Mouse (Mus musculus) heart, postnatal 4 days (tissue): ENCODE results near the gene Mrps16. TPM values are rescaled to one million over a fixed set of nuclear protein-coding genes. Genes with fewer than 3 reads are reported as not detected.
A peak's percentile ranks its signal among the peaks of the same experiment; 100 is the strongest.

Experiments used
- DNase-seq: peaks from one replicate; pipeline ENCODE4 v3.0.0; 2021
- total RNA-seq, 2 experiments: library from RNA; stranded (reverse); gene quantifications; 2 replicates each; pipeline ENCODE4 v1.2.3; 2021

Gene Mrps16
- 10 to 100 TPM; 68.8 to 70.0 TPM for total RNA-seq

DNA sequence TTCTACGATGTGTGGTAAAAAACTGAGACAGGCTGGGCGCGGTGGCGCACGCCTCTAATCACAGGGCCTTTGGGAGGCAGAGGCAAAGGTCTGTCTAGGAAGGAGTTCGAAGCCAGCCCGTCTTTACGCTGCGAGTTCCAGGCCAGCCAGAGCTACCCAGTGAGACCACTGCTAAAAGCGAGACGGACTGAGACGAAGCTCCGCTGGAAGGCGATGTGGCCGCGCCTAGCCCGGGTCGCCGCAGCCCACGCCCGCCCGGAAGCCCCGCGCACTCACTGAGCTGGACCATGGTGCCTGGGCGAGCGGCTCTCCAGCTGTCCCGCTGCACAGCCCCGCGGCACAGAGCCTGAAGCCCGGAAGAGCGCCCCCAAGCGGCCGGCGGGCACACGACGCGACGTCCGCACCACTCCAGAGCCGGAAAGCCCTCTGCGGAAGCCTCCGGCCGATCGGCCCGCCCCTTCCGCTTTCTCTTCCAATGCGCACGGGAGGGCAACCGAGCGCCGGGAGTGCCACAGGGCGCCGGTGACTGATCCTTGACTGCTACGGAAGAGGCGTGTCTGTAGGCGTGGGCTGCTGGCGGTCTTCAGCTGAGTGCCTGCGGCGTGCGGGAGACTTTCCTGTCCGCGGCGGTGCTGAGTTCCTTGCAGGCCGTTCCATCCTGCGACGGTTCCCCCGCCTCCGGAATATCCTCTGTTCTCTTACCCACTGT lies at the start of gene Mrps16:
Gene Mrps16, minus strand, starts transcription at position 430 of the 709 bp plus-strand sequence.
- peak; percentile 95 for DNase-seq

DNA sequence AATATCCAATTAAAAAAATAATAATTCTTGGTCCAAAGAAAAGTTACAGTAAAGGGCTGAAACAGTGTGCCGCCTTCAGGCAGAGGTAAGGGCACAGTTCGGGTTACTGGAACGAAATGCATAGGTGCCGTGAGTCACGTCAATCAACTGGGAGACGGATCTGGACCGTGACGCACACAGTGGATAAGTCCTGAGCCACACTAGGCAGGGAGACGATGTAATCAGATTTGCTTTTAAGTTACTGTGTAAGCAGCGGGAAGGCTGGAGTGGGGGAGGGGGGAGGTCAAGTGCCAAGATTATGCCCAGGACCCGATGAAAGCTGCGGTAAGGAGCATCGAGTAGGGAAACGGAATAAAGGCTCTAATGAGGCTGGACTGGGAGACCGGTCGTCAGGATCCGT lies 48.8 kb upstream of the Mrps16 start:
- no peak for DNase-seq

DNA sequence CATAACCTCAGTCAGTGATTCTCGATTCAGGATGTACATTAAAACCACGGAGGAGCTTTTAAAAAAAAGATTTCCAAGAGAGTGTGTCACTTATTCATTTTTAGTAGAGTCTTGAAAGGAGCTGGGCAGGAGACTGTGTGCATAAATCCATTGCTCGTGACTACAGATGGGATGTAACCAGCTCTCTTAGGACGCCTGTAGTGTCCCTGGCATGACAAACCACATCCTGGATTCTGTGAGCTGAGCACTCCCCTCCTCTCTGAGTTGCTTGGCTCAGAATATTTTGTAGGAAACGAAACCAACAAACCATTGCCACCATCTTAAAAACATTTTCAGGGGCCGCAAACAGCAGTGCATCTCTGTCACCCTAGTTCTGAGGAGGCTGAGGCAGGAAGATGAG lies 43.5 kb upstream of the Mrps16 start:
- DNase-seq: no peak

DNA sequence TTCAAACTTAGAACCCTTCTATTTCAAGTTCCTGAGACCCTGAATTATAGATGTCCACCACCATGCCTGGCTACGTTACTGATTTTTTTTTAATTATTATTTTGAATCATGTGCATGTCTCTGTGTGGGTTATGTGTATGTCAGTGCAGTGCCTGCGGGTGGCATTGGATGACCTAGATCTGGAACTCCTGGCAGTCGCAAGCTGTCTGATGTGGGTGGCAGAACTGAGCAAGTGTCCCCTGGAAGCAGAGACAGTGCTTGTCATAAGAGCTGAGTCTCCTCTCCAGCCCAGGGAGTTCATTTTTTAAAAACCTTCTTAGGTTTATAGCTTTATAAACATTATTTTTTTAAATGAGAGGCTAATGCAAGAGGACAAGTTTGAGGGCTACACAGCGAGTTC lies 39.0 kb upstream of the Mrps16 start:
- DNase-seq: no peak

DNA sequence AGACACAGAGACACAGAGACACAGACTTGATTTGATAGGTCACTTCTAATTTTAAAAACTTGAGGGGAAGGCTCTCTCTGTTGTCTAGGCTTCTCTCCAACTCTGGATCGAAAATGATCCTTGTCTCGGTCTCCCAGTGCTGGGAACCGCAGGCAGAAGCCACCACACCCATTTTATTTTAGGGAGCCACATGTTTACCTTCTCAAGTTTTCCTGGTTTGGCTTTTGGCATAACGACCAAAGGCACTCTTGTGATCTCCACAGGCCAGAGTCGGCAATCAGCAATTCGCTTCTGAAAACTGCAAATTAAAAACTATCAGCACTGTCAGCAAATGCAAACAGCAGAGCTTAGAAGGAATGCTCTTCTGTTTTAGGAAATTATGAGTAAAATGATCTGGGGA lies 38.3 kb upstream of the Mrps16 start:
- DNase-seq: no peak

DNA sequence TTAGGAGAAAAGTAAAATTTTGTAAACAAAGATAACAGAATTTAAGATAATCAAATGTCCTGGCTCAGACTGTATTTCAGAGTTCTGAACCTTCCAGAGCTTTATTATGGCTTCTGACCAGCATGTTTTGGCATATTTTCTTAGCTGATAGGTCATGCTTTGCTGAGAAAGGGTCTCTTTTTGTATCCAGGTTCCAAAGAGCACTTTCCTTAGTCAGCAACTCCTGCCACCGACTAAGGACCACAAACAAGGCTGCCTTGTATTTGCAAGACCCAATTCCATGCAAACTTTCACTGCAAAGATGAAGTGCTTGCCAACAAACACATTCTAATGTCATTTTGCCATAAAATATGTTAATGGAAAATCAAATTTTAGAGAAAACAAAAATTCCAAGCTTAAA lies 36.4 kb upstream of the Mrps16 start:
- no peak for DNase-seq

DNA sequence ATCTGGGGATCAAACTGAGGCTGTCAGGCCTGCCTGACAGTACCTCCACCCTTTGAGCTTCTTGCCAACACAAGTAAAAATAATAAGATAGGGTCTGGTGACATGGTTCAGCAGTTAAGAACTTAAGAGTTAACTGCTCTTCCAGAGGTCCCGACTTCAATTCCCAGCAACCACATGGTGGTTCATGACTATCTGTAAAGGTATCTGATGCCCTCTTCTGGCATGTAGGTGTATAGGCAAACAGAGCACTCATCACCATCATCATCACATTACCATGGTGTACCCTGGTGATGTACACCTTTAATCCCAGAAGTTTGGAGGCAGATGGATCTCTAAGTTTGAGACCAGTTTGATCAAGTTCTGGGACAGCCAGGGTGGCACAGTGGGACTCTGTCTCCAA lies 35.2 kb upstream of the Mrps16 start:
- no peak for DNase-seq

DNA sequence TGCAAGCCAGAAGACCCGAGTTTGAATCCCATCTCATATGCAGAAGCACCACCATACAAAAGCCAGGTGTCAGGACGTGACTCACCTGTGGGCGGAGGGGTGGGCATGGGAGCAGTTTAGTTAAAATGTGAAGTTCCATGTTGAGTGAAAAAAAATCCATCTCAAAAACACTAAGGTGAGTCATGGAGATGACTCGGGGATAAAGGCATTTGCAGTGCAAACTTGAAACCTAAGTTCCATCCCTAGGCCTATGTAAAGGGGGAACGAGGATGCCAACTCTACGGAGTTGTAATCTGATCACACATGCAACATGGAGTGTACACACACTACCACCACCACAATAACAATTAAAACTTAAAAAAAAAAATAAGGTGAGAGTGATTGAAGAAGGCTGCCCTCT lies 29.6 kb upstream of the Mrps16 start:
- no peak for DNase-seq

DNA sequence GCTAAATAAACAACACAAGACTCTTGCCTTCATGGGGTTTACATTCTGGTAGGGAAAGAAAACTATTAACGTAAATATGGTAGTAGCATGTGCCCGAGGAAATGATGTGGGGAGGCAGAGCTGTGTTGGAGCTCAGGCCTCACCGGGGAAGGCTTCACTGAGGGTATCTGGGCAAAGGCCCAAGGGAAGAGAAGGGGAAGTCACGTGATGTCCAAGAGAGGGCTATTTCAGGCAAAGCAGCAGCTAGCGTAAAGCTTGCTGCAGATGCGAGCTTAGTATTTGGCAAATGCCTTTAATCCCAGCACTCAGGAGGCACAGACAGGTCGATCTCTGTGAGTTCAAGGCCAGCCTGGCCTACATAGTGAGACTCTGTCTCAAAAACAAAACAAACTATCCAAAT lies 28.8 kb upstream of the Mrps16 start:
- peak; percentile 33 for DNase-seq

DNA sequence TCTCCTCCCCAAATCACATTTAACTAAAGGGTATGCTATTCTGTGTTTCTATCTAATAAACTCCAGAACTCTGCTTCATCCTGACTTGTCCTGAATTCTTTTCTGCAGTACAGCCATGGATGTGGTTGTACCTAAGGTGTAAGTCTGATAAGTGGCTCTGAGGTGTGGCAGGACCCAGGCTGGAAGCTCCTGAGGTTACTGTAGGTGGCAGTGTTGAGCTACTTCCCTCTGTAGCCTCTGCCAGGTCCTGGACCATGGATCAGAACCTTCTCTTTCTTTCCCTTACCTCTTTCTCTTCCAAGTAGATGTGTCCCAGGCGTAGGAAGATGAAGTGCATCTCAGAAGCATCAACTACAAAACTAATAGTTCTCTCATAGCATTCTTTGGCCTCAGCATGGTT lies 6.6 kb upstream of the Mrps16 start:
- DNase-seq: peak; percentile 43

DNA sequence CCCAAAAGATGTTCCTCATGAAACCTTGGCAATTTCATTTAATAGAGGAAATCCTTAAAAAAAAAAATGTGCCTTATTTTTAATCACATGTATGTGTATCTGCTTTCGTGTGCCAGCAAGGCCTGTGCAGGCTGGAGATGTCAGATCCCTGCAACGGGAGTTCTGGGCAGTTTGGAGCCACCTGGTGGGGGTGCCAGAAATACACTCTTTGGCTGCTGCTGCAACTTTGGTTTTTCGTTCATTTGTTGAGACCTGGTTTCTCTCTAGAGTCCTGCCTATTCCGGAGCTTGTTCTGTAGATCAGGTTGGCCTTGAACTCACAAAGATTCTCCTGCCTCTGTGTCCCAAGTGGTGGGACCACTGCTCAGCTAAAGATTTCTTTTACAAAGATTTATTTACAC lies 5.4 kb upstream of the Mrps16 start:
- peak; percentile 49 for DNase-seq

DNA sequence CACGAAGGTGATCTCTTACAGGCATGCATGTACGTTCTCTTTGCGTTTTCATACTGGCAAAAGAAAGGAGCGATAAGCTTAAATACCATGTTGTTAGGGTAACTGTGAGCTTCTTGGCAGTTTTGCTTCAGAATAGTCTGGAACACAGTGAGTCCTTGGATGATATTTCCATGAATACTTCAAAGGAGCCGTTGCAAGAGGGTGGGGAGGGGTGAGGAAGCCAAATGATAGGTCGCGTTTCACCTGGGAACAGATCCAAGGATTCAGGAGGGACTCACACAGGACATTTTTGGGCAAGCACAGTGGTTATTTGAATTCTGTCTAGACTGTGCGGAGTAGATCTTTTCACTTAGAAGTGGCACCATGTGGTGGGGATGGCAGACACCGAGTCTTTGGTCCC lies 3.8 kb upstream of the Mrps16 start:
- DNase-seq: no peak

DNA sequence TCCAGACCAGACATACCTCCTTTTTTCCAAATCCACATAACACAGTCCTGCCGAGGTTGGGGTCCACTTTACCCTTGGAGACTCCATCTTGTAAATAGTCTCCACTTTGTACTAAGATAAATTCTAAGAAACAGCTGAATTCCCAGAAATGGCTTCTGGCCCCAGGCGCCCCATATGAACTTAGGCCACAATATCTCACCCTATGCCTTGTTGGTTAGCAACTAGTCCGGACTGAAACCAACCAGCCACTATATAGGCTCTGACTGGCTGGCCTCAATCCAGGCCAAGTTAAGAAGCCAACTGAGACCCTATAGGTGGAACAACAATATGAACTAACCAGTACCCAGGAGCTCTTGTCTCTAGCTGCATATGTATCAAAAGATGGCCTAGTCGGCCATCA lies 1.1 kb downstream of the Mrps16 start:
- no peak for DNase-seq

DNA sequence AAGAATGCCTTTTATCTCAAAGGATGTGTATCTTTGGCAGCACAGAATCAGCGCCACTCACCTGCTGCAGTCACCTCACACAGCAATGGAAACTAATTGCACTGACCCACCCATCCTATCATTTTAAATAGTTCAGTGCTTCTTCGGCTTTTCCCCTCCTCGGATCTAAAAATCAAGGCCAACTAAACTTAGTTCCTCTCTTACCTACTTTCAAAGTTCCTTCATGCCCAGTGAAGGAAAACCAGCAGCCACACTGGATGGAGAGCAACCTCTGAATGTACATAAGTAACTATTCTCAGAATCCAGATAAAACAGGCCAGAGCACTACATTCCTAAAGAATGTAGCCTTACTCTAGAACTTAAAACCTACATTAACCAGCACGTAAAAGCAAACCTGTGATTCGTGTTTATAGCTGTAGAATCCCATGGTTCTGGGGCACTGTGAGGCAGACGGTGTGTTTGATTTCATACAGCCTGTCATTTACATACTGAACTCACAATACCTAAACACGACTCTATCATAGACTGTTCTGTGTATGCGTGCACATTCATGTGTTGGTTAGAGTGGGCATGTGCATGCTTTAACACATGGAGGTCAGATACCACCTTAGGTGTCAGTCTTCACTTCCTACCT lies 3.9 kb downstream of the Mrps16 start:
- DNase-seq: no peak

DNA sequence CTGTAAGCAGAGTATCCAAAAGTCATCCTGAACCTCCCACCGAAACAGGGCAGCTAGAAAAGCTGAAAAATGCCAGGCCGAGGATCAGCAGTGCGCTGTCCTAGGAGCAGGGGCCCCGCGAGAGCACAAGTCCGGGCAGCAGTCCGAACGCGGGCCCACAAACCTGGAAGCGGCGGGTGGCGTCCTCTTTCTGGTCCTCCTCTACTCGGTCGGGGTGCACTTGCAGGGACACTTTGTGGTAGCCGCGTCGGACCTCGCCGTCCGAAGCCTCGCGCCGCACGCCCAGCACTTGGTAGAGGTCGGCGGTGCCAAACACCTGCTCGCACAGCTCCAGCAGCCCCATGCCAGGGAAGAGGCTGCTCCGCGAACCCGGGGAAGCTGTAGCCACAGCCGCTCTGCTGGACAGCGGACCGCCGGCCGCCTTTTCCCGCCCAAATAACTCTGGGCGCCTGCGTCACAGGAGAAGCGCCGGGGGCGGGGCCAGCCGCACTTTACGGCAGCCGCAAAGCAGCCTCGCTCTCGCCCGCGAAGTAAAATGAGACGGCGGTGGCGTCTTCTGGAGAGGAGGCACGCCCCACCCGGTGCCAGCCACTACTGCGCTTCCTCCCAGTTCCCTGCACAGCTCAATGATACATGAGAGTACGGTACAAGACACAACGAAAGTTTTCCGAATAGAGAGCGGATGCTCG lies 4.8 kb downstream of the Mrps16 start, which contains the start of gene Dnajc9:
Gene Dnajc9, minus strand, starts transcription at position 470 of the 689 bp plus-strand sequence.
- DNase-seq: peak; percentile 97

DNA sequence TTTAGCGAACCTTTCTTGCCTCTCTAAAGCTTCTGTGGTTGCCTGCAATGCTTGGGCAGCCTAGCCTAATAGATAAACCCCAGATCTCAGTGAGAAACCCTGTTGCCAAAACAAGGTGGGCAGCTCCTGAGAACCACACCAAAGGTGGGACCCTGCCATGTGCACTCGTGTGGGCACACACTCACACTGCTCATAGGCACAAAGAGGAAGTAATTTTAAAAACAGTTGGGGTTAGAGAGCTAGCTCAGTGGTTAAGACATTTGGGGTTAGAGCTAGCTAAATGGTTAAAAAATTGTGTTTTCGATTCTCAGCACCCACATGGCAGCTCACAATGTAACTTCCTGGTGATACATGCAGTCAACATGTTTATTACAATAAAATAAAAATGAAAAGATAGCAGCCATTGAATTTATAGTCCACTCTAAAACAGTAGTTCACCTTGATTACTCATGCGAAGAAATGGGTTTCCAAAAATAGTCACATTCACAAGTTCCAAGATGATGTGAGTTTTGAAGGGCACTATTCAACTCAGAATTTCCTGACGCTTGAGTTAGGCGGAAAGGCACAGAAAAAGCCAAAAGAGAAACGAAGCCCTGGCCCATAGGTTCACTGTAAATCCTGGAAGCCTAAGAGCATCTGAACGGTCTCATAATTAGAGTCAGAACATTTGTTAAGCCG lies 13.5 kb downstream of the Mrps16 start:
- DNase-seq: no peak

DNA sequence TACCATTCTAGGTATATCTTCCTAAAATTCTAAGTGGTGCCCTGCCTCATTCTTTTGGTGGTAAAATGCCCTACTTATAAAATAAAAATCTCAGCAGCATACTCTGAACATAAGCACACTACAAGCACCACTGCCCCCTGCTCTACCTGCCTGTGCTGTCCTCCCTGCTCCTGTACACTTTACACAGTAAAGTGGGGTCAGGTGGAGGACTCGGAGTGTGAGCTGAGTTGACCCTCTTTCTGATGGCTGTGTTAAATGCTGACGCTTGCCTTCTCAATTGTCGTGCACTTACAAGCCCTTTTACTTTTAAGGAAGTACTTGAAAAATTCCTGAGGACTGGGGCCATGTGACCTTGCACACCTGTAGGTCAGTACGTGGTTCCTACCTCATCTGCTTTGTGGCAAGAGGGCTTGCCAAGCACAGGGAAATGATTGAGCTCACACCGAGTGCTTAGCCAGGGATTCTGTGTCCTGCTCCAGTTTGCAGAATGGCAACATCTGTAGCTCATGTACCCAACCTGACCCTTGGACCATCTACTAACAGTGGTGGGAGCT lies 14.3 kb downstream of the Mrps16 start:
- DNase-seq: no peak

DNA sequence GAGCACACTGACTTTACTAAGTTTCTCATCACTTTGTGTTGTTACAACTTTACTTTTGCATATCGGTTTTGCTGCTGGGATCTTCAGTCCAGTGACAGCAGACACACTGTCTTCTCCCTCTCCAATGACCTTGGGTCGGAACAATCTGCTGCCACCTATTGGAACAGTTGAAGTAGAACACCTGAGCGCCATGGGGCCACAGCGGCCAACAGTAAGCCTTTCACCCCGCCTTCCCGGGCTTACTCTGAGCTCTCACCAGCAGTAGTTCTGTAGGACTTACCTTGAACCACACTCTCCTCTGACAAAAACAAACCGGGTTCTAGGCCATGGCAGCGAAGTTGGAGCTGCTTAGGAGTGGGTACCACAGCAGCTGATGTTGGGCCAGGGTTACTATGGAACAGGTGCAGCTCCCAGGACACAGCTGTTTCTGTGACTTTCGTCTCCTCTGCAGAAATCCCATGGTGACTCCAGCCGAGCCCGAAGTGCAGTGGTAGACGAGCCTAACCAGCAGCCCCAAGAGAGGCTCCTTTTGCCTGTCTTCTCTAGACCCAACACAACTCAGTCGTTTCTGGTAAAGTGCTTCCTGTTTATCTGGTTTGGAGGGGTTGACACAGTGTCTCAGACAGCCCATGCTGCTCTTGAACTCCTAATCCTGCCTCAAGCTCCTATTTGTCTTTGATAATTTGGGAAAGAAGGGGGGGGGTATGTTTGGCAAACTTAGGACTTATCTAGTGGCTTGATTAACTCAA lies 14.9 kb downstream of the Mrps16 start:
- DNase-seq: peak; percentile 69

DNA sequence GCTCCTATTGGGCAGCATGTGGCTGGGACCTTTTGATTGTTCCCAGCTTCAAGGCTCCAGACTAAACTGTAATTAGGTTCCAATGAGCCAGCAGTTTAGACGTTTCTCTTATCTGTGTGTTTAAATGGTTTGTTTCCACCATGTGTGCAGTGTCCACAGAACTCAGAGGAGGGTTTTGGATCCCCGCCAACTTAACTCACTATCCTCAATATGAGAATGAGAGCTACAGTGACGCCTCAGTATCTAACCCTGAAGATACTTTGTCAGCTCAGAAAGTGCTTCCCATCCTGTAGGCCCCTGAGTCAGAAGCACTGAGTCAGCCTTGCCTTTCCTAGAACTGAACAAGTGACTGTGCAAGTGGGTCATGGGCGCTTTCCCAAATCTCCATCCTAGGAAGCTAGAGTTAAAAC lies 16.3 kb downstream of the Mrps16 start:
- peak; percentile 31 for DNase-seq

DNA sequence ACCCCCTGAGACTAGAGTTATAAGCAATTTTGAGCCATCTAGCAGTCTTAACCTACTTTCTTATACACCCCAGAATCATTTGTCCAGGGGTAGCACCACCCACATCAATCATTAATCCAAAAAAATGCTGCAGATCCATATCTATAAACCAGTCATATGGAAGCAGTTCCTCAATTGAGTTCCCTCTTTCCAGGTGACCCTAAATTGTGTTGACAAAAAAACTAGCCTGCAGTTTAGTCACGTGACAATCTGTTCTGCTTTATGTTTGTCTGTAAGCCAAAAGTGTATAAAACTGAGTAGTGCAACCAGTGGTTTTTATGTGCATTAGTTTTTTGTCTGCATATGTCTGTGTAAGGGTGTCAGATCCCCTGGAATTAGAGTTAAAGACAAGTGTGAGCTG lies 21.6 kb downstream of the Mrps16 start:
- no peak for DNase-seq

DNA sequence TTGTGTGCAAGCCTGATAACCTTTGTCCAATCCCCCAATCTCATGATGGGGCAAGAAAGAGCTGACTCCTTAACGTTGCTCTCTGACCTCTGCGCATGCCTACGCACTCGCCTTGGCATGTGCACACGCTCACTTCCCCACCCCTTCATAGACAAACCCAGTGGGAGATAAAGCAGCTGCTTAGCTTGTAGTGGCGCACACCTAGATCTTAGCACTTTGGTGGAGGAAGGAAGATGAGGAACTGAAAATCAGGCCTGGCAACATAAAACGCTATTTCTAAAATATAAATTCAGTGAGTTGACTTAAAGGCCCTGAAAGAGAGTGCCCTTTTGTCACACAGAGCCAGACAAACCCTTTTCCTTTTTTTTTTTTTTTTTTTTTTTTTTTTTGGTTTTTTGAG lies 22.6 kb downstream of the Mrps16 start:
- no peak for DNase-seq

DNA sequence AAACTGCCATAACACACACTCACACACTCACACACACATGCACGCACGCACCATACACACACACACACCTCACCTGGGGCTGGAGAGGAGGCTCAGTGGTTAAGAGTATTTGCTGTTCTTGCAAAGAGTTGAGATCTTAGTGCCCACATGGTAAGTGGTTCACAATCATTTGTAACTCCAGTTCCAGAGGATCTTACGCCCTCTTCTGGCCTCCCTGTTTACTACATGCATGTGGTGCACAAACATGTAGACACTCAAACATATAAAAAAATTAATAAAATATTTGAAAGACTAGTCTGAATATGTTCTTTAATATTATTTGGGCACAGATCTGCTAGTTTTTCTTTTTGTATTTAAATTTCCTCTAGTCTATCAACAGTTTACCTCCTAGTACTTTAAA lies 25.2 kb downstream of the Mrps16 start:
- DNase-seq: no peak
